Mouse (Mus musculus) limb, embryonic 11.5 days (tissue): ENCODE results near the gene Dpp6. TPM values are rescaled to one million over a fixed set of nuclear protein-coding genes. Genes with fewer than 3 reads are reported as not detected.
A peak's percentile ranks its signal among the peaks of the same experiment; 100 is the strongest.

Experiments
- ATAC-seq: fragments of 200-750 bp; cut with Nextera tagmentation; 2 replicates; pipeline ENCODE4 v1.8.0; 2017; ENCODE audit warnings: low read depth; ENCODE audit not compliant: insufficient number of reproducible peaks, low FRiP score, low TSS enrichment
- DNase-seq: peaks from one replicate; pipeline ENCODE4 v3.0.0-alpha.2; 2015; ENCODE audit warnings: low spot score
- H3K27ac ChIP-seq: fragments of 300-500 bp; sonication (generic); replicated peaks from 2 replicates; pipeline ENCODE4 v1.5.1; 2014; ENCODE audit warnings: low read depth, mild to moderate bottlenecking, low read length
- H3K27me3 ChIP-seq: fragments of 300-500 bp; sonication (generic); 2 replicates; pipeline ENCODE4 v1.6.1; 2014; ENCODE audit warnings: mild to moderate bottlenecking, low read length, mixed read lengths; ENCODE audit not compliant: control insufficient read depth, insufficient read depth
- H3K36me3 ChIP-seq: fragments of 300-500 bp; sonication (generic); 2 replicates; pipeline ENCODE4 v1.6.1; 2014; ENCODE audit warnings: mild to moderate bottlenecking, low read length, moderate library complexity, mixed read lengths; ENCODE audit not compliant: control insufficient read depth, insufficient read depth
- H3K4me1 ChIP-seq: fragments of 300-500 bp; sonication (generic); 2 replicates; pipeline ENCODE4 v1.6.1; 2014; ENCODE audit warnings: low read length, mixed read lengths; ENCODE audit not compliant: control insufficient read depth, insufficient read depth
- H3K4me2 ChIP-seq: fragments of 300-500 bp; sonication (generic); 2 replicates; pipeline ENCODE4 v1.6.1; 2014; ENCODE audit warnings: low read depth, mild to moderate bottlenecking, moderate library complexity; ENCODE audit not compliant: severe bottlenecking
- H3K4me3 ChIP-seq: fragments of 300-500 bp; sonication (generic); 2 replicates; pipeline ENCODE4 v1.5.1; 2014; ENCODE audit warnings: low read depth, low read length
- H3K9ac ChIP-seq: fragments of 300-500 bp; sonication (generic); 2 replicates; pipeline ENCODE4 v1.6.1; 2014; ENCODE audit warnings: mild to moderate bottlenecking, low read length
- H3K9me3 ChIP-seq: fragments of 300-500 bp; sonication (generic); 2 replicates; pipeline ENCODE4 v1.6.1; 2016; ENCODE audit warnings: low read length; ENCODE audit not compliant: control insufficient read depth
- WGBS: fragments of 180-500 bp; shearing (Covaris S2); extraction: QIAGEN DNeasy Blood & Tissue Kit; methylation state at CpG from one replicate; pipeline ENCODE4 v1.1.7; 2014; 5-methylcytosine and 5-hydroxymethylcytosine counted together
- polyA plus RNA-seq: library from polyadenylated mRNA; unstranded; fragments of >200 nt; fragmentation: Nextera tagmentation; extraction: Ambion mirVana; gene quantifications from 2 replicates; pipeline ENCODE4 v1.2.1, GENCODE M21; 2014

Dpp6 gene
- polyA plus RNA-seq, 1 experiment from 2014 or later = 0.80 TPM

GRCm38 (mm10) chr5:26888080-26888479 is 71.1 kb downstream of the Dpp6 start:
- ATAC-seq (no peak), DNase-seq (no peak)
- H3K27me3 ChIP-seq = no peaks in the 10 kb centered on the region
- no peak overlapping the region for H3K9ac ChIP-seq
- H3K36me3 ChIP-seq = no peaks in the 10 kb centered on the region
- H3K4me1 ChIP-seq = no peaks in the 10 kb centered on the region
- H3K27ac ChIP-seq = no peak overlapping the region
- WGBS = 86% methylated on average over 4 of the region's 4 CpGs
- H3K9me3 ChIP-seq = no peaks in the 10 kb centered on the region
- no peak overlapping the region for H3K4me2 ChIP-seq
- H3K4me3 ChIP-seq = no peak overlapping the region

- ATAC-seq (no peak), DNase-seq (peak; percentile 67)
- no peak overlapping the region for H3K9ac ChIP-seq
- no peaks in the 10 kb centered on the region for H3K36me3 ChIP-seq
- no peaks in the 10 kb centered on the region for H3K4me1 ChIP-seq
- H3K27ac ChIP-seq = no peak overlapping the region
- no peak overlapping the region for H3K4me2 ChIP-seq
- H3K27me3 ChIP-seq = no peaks in the 10 kb centered on the region
- no peaks in the 10 kb centered on the region for H3K9me3 ChIP-seq
- no peak overlapping the region for H3K4me3 ChIP-seq
- WGBS = 21% methylated on average over 3 of the region's 3 CpGs
Observed at GRCm38 (mm10) chr5:26894346-26894745, 77.3 kb downstream of the Dpp6 start.

- peak; percentile 31; the same call in 1 of the 2 replicates for ATAC-seq
- H3K4me3 ChIP-seq = no peak overlapping the region
- WGBS = 6% methylated on average over 9 of the region's 9 CpGs
- peak; percentile 28 for DNase-seq
- H3K9ac ChIP-seq = no peak overlapping the region
- H3K4me1 ChIP-seq = no peaks in the 10 kb centered on the region
- H3K27me3 ChIP-seq = no peaks in the 10 kb centered on the region
- no peaks in the 10 kb centered on the region for H3K9me3 ChIP-seq
- no peak overlapping the region for H3K27ac ChIP-seq
- H3K36me3 ChIP-seq = no peaks in the 10 kb centered on the region
- peak overlapping the region; percentile 60; the same call in 1 of the 2 replicates for H3K4me2 ChIP-seq
Observed at GRCm38 (mm10) chr5:26903786-26904185, 86.8 kb downstream of the Dpp6 start.

GRCm38 (mm10) chr5:26904324-26905041 is 87.5 kb downstream of the Dpp6 start:
- H3K27me3 ChIP-seq = no peaks in the 10 kb centered on the region
- H3K4me1 ChIP-seq = no peaks in the 10 kb centered on the region
- peak overlapping the region; percentile 60 for H3K4me2 ChIP-seq
- H3K27ac ChIP-seq = no peak overlapping the region
- peak overlapping the region; percentile 34; the same call in 1 of the 2 replicates for H3K9ac ChIP-seq
- H3K9me3 ChIP-seq = no peaks in the 10 kb centered on the region
- H3K4me3 ChIP-seq = peak overlapping the region; percentile 21
- no peaks in the 10 kb centered on the region for H3K36me3 ChIP-seq
- DNase-seq (peak; percentile 62), ATAC-seq (peak; percentile 86)
- under 1% methylated on average over 32 of the region's 32 CpGs for WGBS

GRCm38 (mm10) chr5:26907151-26907550 is 90.1 kb downstream of the Dpp6 start:
- DNase-seq (no peak), ATAC-seq (no peak)
- no peak overlapping the region for H3K4me2 ChIP-seq
- no peak overlapping the region for H3K27ac ChIP-seq
- H3K4me3 ChIP-seq = no peak overlapping the region
- 86% methylated on average over 7 of the region's 7 CpGs for whole genome bisulfite sequencing
- no peaks in the 10 kb centered on the region for H3K36me3 ChIP-seq
- H3K9ac ChIP-seq = no peak overlapping the region
- H3K4me1 ChIP-seq = no peaks in the 10 kb centered on the region
- no peaks in the 10 kb centered on the region for H3K9me3 ChIP-seq
- H3K27me3 ChIP-seq = no peaks in the 10 kb centered on the region

GRCm38 (mm10) chr5:26908612-26909011 is 91.6 kb downstream of the Dpp6 start:
- H3K36me3 ChIP-seq = no peaks in the 10 kb centered on the region
- no peak for ATAC-seq
- H3K27me3 ChIP-seq = no peaks in the 10 kb centered on the region
- no peak overlapping the region for H3K4me3 ChIP-seq
- H3K4me1 ChIP-seq = no peaks in the 10 kb centered on the region
- H3K4me2 ChIP-seq = no peak overlapping the region
- H3K27ac ChIP-seq = no peak overlapping the region
- DNase-seq = no peak
- no peak overlapping the region for H3K9ac ChIP-seq
- H3K9me3 ChIP-seq = no peaks in the 10 kb centered on the region
- WGBS = 38% methylated on average over 4 of the region's 4 CpGs

DNA sequence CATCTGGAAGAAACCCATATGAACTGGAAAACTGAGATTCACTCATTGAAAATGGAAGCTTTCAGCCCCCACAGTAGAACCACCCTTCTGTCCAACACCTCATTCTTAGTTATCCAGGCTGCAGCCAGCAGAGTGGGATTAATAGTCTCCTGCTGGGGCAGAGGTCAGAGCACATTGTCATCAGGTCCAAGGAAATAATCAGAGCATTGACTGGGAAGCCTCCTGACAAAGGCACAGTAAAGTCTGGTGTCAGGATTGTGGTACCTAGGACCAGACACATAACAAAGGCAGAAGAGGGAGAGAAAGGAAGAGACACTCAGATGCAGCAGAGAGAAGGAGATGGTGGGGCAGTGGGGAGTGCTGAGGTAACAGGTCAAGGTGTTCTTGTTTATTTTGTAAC is 93.3 kb downstream of the Dpp6 start:
- Histone ChIP-seq H3K36me3 (no peaks in the 10 kb centered on the region), H3K27ac (no peak overlapping the region), H3K4me2 (no peak overlapping the region), H3K9ac (no peak overlapping the region), H3K27me3 (no peaks in the 10 kb centered on the region), H3K4me3 (no peak overlapping the region), H3K4me1 (no peaks in the 10 kb centered on the region), H3K9me3 (no peaks in the 10 kb centered on the region)
- ATAC-seq (no peak), DNase-seq (no peak)

- no peaks in the 10 kb centered on the region for H3K9me3 ChIP-seq
- ATAC-seq (no peak), DNase-seq (no peak)
- no peaks in the 10 kb centered on the region for H3K4me1 ChIP-seq
- H3K4me3 ChIP-seq = no peak overlapping the region
- 95% methylated on average over 3 of the region's 3 CpGs for WGBS
- H3K36me3 ChIP-seq = no peaks in the 10 kb centered on the region
- H3K27me3 ChIP-seq = no peaks in the 10 kb centered on the region
- H3K27ac ChIP-seq = no peak overlapping the region
- no peak overlapping the region for H3K9ac ChIP-seq
- no peak overlapping the region for H3K4me2 ChIP-seq
Observed at GRCm38 (mm10) chr5:26911965-26912364, 95.0 kb downstream of the Dpp6 start.

DNA sequence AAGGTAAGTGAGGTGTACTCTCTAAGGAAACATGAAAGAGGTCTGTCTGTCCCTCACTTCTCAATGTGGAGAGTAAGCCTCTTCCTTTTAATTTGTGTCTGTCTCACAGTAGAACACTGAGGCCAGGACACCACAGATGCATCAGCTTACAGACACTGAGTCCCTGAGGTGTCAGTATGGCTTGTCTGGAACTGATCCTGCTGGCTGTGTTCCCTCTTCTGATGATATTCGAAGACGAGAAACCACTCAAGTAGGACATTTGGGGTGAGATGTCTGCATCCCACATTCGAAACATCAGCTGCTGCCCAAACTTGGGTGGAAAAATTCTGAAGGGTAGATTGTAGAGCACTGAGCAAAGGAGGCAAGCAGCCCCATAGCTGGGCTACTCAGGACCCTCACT is 101.8 kb downstream of the Dpp6 start:
- WGBS = 90% methylated on average over 3 of the region's 3 CpGs
- Histone ChIP-seq H3K4me1 (no peaks in the 10 kb centered on the region), H3K27me3 (no peaks in the 10 kb centered on the region), H3K36me3 (no peaks in the 10 kb centered on the region), H3K4me3 (no peak overlapping the region), H3K9ac (no peak overlapping the region), H3K9me3 (no peaks in the 10 kb centered on the region), H3K27ac (no peak overlapping the region), H3K4me2 (no peak overlapping the region)
- ATAC-seq (no peak), DNase-seq (no peak)
